Mouse (Mus musculus): ENCODE measurements around the gene Abat. TPM values are rescaled to one million over a fixed set of nuclear protein-coding genes. Genes with fewer than 3 reads are reported as not detected.

The Abat gene
- polyA plus RNA-seq, 1 experiment from 2014 or later = 106 TPM

GRCm38 (mm10) chr16:8596336-8596735 is 83.1 kb downstream of the Abat start:
- H3K27ac ChIP-seq (ENCODE audit: low read depth, low read length) = no peak overlapping the region
- H3K4me1 ChIP-seq (ENCODE audit: control insufficient read depth, insufficient read depth, low read depth, low read length) = no peaks in the 10 kb centered on the region
- no peaks in the 10 kb centered on the region for H3K27me3 ChIP-seq (replicated peaks; ENCODE audit: control insufficient read depth, insufficient read depth, low read length)
- peaks cover 2% of the 10 kb centered on the region; the same call in 1 of the 2 replicates for H3K36me3 ChIP-seq (ENCODE audit: control insufficient read depth, insufficient read depth, low read length)
- WGBS = 58% methylated on average over 4 of the region's 4 CpGs
- H3K4me3 ChIP-seq (ENCODE audit: low read length) = no peak overlapping the region
- H3K9ac ChIP-seq (ENCODE audit: low read depth, low read length) = no peak overlapping the region
- H3K4me2 ChIP-seq (ENCODE audit: low read length) = no peak overlapping the region
- H3K9me3 ChIP-seq (ENCODE audit: control insufficient read depth, low read length) = no peaks in the 10 kb centered on the region
- ATAC-seq = no peak

GRCm38 (mm10) chr16:8597516-8597915 is 84.3 kb downstream of the Abat start:
- Histone ChIP-seq H3K27ac (ENCODE audit: low read depth, low read length) (no peak overlapping the region), H3K4me1 (ENCODE audit: control insufficient read depth, insufficient read depth, low read depth, low read length) (no peaks in the 10 kb centered on the region), H3K4me2 (ENCODE audit: low read length) (no peak overlapping the region), H3K9me3 (ENCODE audit: control insufficient read depth, low read length) (no peaks in the 10 kb centered on the region), H3K36me3 (ENCODE audit: control insufficient read depth, insufficient read depth, low read length) (peaks cover 6% of the 10 kb centered on the region), H3K4me3 (ENCODE audit: low read length) (no peak overlapping the region), H3K9ac (ENCODE audit: low read depth, low read length) (no peak overlapping the region), H3K27me3 (replicated peaks; ENCODE audit: control insufficient read depth, insufficient read depth, low read length) (no peaks in the 10 kb centered on the region)
- no peak for ATAC-seq
- 93% methylated on average over 5 of the region's 5 CpGs for WGBS

GRCm38 (mm10) chr16:8603789-8604188 is 90.6 kb downstream of the Abat start:
- H3K4me2 ChIP-seq (ENCODE audit: low read length) = no peak overlapping the region
- no peak for ATAC-seq
- H3K4me3 ChIP-seq (ENCODE audit: low read length) = no peak overlapping the region
- H3K9me3 ChIP-seq (ENCODE audit: control insufficient read depth, low read length) = no peaks in the 10 kb centered on the region
- H3K9ac ChIP-seq (ENCODE audit: low read depth, low read length) = no peak overlapping the region
- H3K36me3 ChIP-seq (ENCODE audit: control insufficient read depth, insufficient read depth, low read length) = peaks cover 14% of the 10 kb centered on the region
- H3K27ac ChIP-seq (ENCODE audit: low read depth, low read length) = no peak overlapping the region
- no peaks in the 10 kb centered on the region for H3K27me3 ChIP-seq (replicated peaks; ENCODE audit: control insufficient read depth, insufficient read depth, low read length)
- 87% methylated on average over 3 of the region's 3 CpGs for WGBS
- no peaks in the 10 kb centered on the region for H3K4me1 ChIP-seq (ENCODE audit: control insufficient read depth, insufficient read depth, low read depth, low read length)

GRCm38 (mm10) chr16:8610397-8610796 is 97.2 kb downstream of the Abat start:
- H3K27ac ChIP-seq (ENCODE audit: low read depth, low read length) = no peak overlapping the region
- no peak overlapping the region for H3K4me3 ChIP-seq (ENCODE audit: low read length)
- no peaks in the 10 kb centered on the region for H3K27me3 ChIP-seq (replicated peaks; ENCODE audit: control insufficient read depth, insufficient read depth, low read length)
- no peaks in the 10 kb centered on the region for H3K4me1 ChIP-seq (ENCODE audit: control insufficient read depth, insufficient read depth, low read depth, low read length)
- no peak overlapping the region for H3K4me2 ChIP-seq (ENCODE audit: low read length)
- H3K9ac ChIP-seq (ENCODE audit: low read depth, low read length) = no peak overlapping the region
- no peaks in the 10 kb centered on the region for H3K9me3 ChIP-seq (ENCODE audit: control insufficient read depth, low read length)
- ATAC-seq = no peak
- WGBS = 85% methylated on average over 3 of the region's 3 CpGs
- peaks cover 19% of the 10 kb centered on the region for H3K36me3 ChIP-seq (ENCODE audit: control insufficient read depth, insufficient read depth, low read length)

- Histone ChIP-seq H3K4me1 (ENCODE audit: control insufficient read depth, insufficient read depth, low read depth, low read length) (no peaks in the 10 kb centered on the region), H3K36me3 (ENCODE audit: control insufficient read depth, insufficient read depth, low read length) (peaks cover 24% of the 10 kb centered on the region), H3K27me3 (replicated peaks; ENCODE audit: control insufficient read depth, insufficient read depth, low read length) (no peaks in the 10 kb centered on the region), H3K4me2 (ENCODE audit: low read length) (no peak overlapping the region), H3K27ac (ENCODE audit: low read depth, low read length) (no peak overlapping the region), H3K9ac (ENCODE audit: low read depth, low read length) (no peak overlapping the region), H3K9me3 (ENCODE audit: control insufficient read depth, low read length) (no peaks in the 10 kb centered on the region), H3K4me3 (ENCODE audit: low read length) (no peak overlapping the region)
- 91% methylated on average over 8 of the region's 8 CpGs for WGBS
- no peak for ATAC-seq
Measured at GRCm38 (mm10) chr16:8612214-8613005, 99.2 kb downstream of the Abat start.

GRCm38 (mm10) chr16:8613039-8613438 is 99.8 kb downstream of the Abat start:
- Histone ChIP-seq H3K9ac (ENCODE audit: low read depth, low read length) (no peak overlapping the region), H3K9me3 (ENCODE audit: control insufficient read depth, low read length) (no peaks in the 10 kb centered on the region), H3K27me3 (replicated peaks; ENCODE audit: control insufficient read depth, insufficient read depth, low read length) (no peaks in the 10 kb centered on the region), H3K27ac (ENCODE audit: low read depth, low read length) (no peak overlapping the region), H3K4me3 (ENCODE audit: low read length) (no peak overlapping the region), H3K4me2 (ENCODE audit: low read length) (no peak overlapping the region), H3K36me3 (ENCODE audit: control insufficient read depth, insufficient read depth, low read length) (peaks cover 24% of the 10 kb centered on the region), H3K4me1 (ENCODE audit: control insufficient read depth, insufficient read depth, low read depth, low read length) (no peaks in the 10 kb centered on the region)
- 81% methylated on average over 4 of the region's 4 CpGs for WGBS
- ATAC-seq = no peak

GRCm38 (mm10) chr16:8613447-8613846 is 100.2 kb downstream of the Abat start:
- H3K9ac ChIP-seq (ENCODE audit: low read depth, low read length) = no peak overlapping the region
- peaks cover 25% of the 10 kb centered on the region for H3K36me3 ChIP-seq (ENCODE audit: control insufficient read depth, insufficient read depth, low read length)
- no peak overlapping the region for H3K4me3 ChIP-seq (ENCODE audit: low read length)
- 81% methylated on average over 3 of the region's 3 CpGs for WGBS
- H3K4me1 ChIP-seq (ENCODE audit: control insufficient read depth, insufficient read depth, low read depth, low read length) = no peaks in the 10 kb centered on the region
- no peaks in the 10 kb centered on the region for H3K27me3 ChIP-seq (replicated peaks; ENCODE audit: control insufficient read depth, insufficient read depth, low read length)
- no peaks in the 10 kb centered on the region for H3K9me3 ChIP-seq (ENCODE audit: control insufficient read depth, low read length)
- no peak overlapping the region for H3K4me2 ChIP-seq (ENCODE audit: low read length)
- H3K27ac ChIP-seq (ENCODE audit: low read depth, low read length) = no peak overlapping the region
- ATAC-seq = no peak

- Histone ChIP-seq H3K4me1 (ENCODE audit: control insufficient read depth, insufficient read depth, low read depth, low read length) (no peaks in the 10 kb centered on the region), H3K9ac (ENCODE audit: low read depth, low read length) (no peak overlapping the region), H3K9me3 (ENCODE audit: control insufficient read depth, low read length) (peaks cover 2% of the 10 kb centered on the region; the same call in 1 of the 2 replicates), H3K36me3 (ENCODE audit: control insufficient read depth, insufficient read depth, low read length) (peaks cover 19% of the 10 kb centered on the region), H3K4me3 (ENCODE audit: low read length) (no peak overlapping the region), H3K27me3 (replicated peaks; ENCODE audit: control insufficient read depth, insufficient read depth, low read length) (no peaks in the 10 kb centered on the region), H3K27ac (ENCODE audit: low read depth, low read length) (no peak overlapping the region), H3K4me2 (ENCODE audit: low read length) (no peak overlapping the region)
- ATAC-seq = no peak
- 19% methylated on average over 10 of the region's 10 CpGs for WGBS
Measured at GRCm38 (mm10) chr16:8619659-8620314, 106.6 kb downstream of the Abat start.

GRCm38 (mm10) chr16:8620315-8621115 is 107.3 kb downstream of the Abat start:
- peaks cover 19% of the 10 kb centered on the region for H3K36me3 ChIP-seq (ENCODE audit: control insufficient read depth, insufficient read depth, low read length)
- H3K27me3 ChIP-seq (replicated peaks; ENCODE audit: control insufficient read depth, insufficient read depth, low read length) = no peaks in the 10 kb centered on the region
- no peak overlapping the region for H3K9ac ChIP-seq (ENCODE audit: low read depth, low read length)
- no peak for ATAC-seq
- H3K27ac ChIP-seq (ENCODE audit: low read depth, low read length) = no peak overlapping the region
- no peaks in the 10 kb centered on the region for H3K4me1 ChIP-seq (ENCODE audit: control insufficient read depth, insufficient read depth, low read depth, low read length)
- H3K4me3 ChIP-seq (ENCODE audit: low read length) = no peak overlapping the region
- WGBS = 78% methylated on average over 16 of the region's 16 CpGs
- no peak overlapping the region for H3K4me2 ChIP-seq (ENCODE audit: low read length)
- H3K9me3 ChIP-seq (ENCODE audit: control insufficient read depth, low read length) = peaks cover 2% of the 10 kb centered on the region; the same call in 1 of the 2 replicates

All from hindbrain, embryonic 16.5 days (tissue).